Mouse (Mus musculus) embryonic fibroblast, embryonic 13.5 days (primary cell): ENCODE measurements around the gene Fgd5.

ENCODE experiments used
- CTCF ChIP-seq: IDR thresholded peaks from 2 replicates; pipeline ENCODE4 v1.5.1; 2011; ENCODE audit warnings: mild to moderate bottlenecking, control low read depth, low read length, moderate library complexity, borderline replicate concordance; ENCODE audit not compliant: insufficient read depth
- POLR2A ChIP-seq: IDR thresholded peaks from 2 replicates; pipeline ENCODE4 v1.6.1; 2011; ENCODE audit warnings: low read depth, mild to moderate bottlenecking, control low read depth, low read length, moderate library complexity

DNA sequence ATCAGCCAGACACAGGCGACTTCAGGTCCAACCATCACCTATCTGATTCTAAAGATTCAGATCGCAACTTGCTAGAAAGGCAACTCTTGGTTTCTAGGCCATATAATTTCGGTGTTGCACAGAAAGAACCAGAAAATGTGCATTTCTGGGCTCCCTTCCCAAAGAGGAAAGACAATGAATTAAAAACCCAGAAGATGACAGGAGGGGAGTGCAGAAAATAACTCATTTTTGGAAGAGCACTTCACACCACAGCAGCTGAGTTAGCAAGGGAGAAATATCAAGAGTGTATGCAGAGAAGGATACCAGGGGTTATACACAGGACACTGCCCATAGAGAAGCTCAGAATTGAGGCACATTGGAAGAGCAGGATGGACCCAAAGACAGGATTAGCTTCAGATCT lies 106.3 kb downstream of the Fgd5 start:
- TF ChIP-seq CTCF, result no peak
- no peak for TF ChIP-seq POLR2A
